Mouse (Mus musculus) lung, postnatal 0 days (tissue): Measurements from ENCODE around the gene Dvl1.

Source experiments
- CTCF ChIP-seq: IDR thresholded peaks from 2 replicates; pipeline ENCODE4 v1.5.1; 2016; ENCODE audit warnings: antibody characterized with exemption, mild to moderate bottlenecking
- EP300 ChIP-seq: IDR thresholded peaks from 2 replicates; pipeline ENCODE4 v1.6.1; 2016; ENCODE audit warnings: antibody characterized with exemption, mild to moderate bottlenecking, control low read depth

DNA sequence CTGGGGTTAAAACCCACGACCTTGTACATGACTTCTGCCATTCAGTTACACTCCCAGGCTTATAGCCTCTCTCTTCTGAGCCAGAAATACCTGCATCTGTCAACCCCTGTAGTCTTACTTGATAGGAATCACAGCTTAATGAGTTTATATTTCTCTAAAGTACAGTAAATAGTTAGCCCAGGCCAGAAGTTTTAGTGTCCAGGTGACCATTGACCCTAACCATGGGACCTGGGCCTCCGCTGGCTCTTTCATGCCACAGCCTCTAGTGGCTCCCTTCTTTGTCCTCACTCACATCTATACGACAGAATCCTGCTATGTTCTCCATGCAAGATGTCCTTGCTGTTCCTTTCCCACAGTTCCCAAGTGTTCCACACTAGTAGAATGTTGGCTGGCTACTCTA, 39.4 kb upstream of the Dvl1 start:
- no peak for TF ChIP-seq CTCF
- TF ChIP-seq EP300: no peak
